Mouse (Mus musculus) adrenal gland, adult (tissue): ENCODE data around the gene Epop.

Experiments
- DNase-seq, 2 experiments: peaks; one replicate each; pipeline ENCODE4 v3.0.0; 2022 to 2023; ENCODE audit warnings: low spot score in 1 of 2; ENCODE audit not compliant: inconsistent age in 2 of 2

Gene Epop

GRCm38 (mm10) chr11:97591910-97592309, 37.6 kb downstream of the Epop start:
- DNase-seq, result no peak

GRCm38 (mm10) chr11:97590227-97590960, 39.1 kb downstream of the Epop start:
- no peak for DNase-seq

- no peak for DNase-seq
Measured at GRCm38 (mm10) chr11:97589216-97589615, 40.3 kb downstream of the Epop start.

- no peak for DNase-seq
Measured at GRCm38 (mm10) chr11:97585932-97586331, 43.6 kb downstream of the Epop start.

GRCm38 (mm10) chr11:97584476-97584875, 45.0 kb downstream of the Epop start:
- no peak for DNase-seq

GRCm38 (mm10) chr11:97579088-97579857, 50.2 kb downstream of the Epop start:
- no peak for DNase-seq

GRCm38 (mm10) chr11:97578286-97578685, 51.2 kb downstream of the Epop start:
- no peak for DNase-seq
